Mouse (Mus musculus) megakaryocyte progenitor cell, adult 5-6 weeks (primary cell): ENCODE data around the gene Spindoc. TPM values are rescaled to one million over a fixed set of nuclear protein-coding genes. Genes with fewer than 3 reads are reported as not detected.
A peak's percentile ranks its signal among the peaks of the same experiment; 100 is the strongest.

Experiments
- ATAC-seq: replicated peaks from 2 replicates; pipeline ENCODE4 v1.8.0; 2016; ENCODE audit warnings: mild to moderate bottlenecking, moderate TSS enrichment, inconsistent platforms; ENCODE audit not compliant: poor library complexity
- total RNA-seq, 2 experiments: library from RNA; stranded (forward) in 1 of 2; stranded (reverse) in 1 of 2; fragments of 157-497, 149-512 nt in 1 of 2; fragments of 200-1000 nt in 1 of 2; gene quantifications; 2 replicates each; pipeline versions ENCODE4 v1.2.3 to v1.2.4; 2015 to 2017

The Spindoc gene
- total RNA-seq (2015) (7.6 and 8.1 TPM in 2 replicates), total RNA-seq (2017) (2.6 and 3.6 TPM in 2 replicates)

DNA sequence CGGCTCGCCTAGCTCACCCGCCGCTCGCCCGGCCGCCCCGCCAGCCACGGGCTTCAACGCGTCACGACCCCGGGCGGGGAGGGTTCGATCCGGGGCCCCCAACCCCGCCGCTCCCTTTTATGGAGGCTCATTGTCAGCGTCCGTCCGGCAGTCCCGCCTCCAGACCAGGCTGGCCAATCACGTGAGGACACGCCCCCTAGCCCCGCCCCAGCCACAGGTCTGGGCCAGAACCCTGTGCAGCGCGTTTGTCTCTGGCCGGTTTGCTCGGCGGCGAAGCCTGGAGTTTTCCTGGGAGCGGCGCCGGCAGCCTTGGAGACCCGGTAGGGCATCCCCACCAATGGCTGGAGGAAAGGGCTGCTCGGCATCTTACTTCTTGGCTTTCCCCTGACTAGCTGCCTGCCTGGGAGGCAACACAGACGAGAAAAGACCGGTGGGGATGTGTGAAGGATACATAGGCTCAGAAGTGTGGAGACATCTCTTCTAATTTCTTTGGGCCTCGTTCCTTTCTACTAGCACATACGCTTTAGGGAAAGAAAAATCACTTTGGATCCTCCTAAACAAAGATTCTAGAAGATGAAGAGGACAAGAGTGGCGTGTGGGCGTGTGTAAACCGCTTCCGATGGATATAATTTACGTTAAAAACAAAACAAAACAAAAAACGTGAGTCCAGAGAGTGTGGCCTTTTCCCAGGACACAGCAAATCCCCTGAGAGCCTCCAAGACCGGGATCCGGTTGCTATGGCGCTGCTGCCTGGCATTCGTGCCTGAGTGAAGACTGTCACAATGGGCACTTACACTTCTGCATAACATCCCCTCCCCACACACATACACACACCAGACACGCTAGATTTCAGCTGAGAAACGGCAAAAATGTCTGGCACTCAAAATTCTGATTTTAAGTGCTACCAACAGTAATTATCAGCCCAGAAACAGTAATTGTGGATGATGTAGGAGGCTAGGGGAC, at the start of gene Spindoc:
Spindoc (minus strand) TSS at position 92 of the 963 bp plus-strand sequence.
- ATAC-seq = peak; percentile 93

DNA sequence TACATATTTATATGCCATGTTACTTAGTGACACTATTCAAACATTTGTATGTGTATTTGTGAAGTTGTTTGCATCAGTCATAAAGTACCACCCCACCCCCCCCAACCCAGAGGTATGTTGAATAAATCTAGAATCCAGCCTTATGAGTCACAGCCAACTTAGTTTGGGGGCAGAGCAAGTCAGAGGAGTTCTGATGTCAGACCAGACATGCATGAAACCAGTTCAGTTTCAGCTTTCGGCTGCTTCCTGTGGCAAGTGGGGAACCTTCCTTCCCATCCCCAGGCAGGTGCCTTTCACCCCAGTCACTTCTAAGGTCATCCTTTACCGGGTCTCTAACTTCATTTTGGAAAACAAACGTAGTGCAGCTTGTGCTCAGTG, 42.6 kb upstream of the Spindoc start:
- ATAC-seq = no peak

- no peak for ATAC-seq
Observed at GRCm38 (mm10) chr19:7424590-7425397, 42.0 kb upstream of the Spindoc start.

- no peak for ATAC-seq
Observed at GRCm38 (mm10) chr19:7424131-7424530, 41.3 kb upstream of the Spindoc start.

- ATAC-seq = no peak
Observed at GRCm38 (mm10) chr19:7423656-7424030, 40.8 kb upstream of the Spindoc start.

- no peak for ATAC-seq
Observed at GRCm38 (mm10) chr19:7423028-7423655, 40.3 kb upstream of the Spindoc start.

- no peak for ATAC-seq
Observed at GRCm38 (mm10) chr19:7422656-7423027, 39.8 kb upstream of the Spindoc start.

- no peak for ATAC-seq
Observed at GRCm38 (mm10) chr19:7421602-7422591, 39.1 kb upstream of the Spindoc start.

GRCm38 (mm10) chr19:7420841-7421601, 38.2 kb upstream of the Spindoc start:
- ATAC-seq = no peak

GRCm38 (mm10) chr19:7420108-7420507, 37.3 kb upstream of the Spindoc start:
- no peak for ATAC-seq

DNA sequence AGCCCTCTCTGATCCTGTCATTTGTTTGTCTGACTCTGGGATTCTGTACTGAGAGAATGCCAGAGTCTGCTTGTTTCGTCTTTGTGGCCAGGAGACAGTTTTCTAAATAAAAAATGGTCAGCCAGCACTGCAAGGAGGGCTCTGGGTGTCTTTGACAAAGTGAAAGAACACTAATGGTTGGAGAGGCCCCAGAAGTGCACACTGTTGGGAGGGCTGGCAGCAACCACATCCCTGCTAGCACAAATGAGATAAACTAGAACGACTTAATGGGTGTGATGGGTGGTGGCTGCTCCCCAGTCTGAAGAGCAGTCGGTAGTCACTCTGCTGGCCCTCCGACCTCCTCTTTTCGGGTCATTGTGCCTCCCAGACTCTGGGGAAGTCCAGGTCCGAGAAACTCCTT, 36.3 kb upstream of the Spindoc start:
- peak; percentile 61 for ATAC-seq

- peak; percentile 79 for ATAC-seq
Observed at GRCm38 (mm10) chr19:7417911-7418849, 35.4 kb upstream of the Spindoc start.

GRCm38 (mm10) chr19:7416834-7417735, 34.3 kb upstream of the Spindoc start, which contains the start of gene 2700081O15Rik:
Gene 2700081O15Rik (plus strand): TSS chr19:7417625.
- ATAC-seq = peak; percentile 30; the same call in 1 of the 2 replicates

DNA sequence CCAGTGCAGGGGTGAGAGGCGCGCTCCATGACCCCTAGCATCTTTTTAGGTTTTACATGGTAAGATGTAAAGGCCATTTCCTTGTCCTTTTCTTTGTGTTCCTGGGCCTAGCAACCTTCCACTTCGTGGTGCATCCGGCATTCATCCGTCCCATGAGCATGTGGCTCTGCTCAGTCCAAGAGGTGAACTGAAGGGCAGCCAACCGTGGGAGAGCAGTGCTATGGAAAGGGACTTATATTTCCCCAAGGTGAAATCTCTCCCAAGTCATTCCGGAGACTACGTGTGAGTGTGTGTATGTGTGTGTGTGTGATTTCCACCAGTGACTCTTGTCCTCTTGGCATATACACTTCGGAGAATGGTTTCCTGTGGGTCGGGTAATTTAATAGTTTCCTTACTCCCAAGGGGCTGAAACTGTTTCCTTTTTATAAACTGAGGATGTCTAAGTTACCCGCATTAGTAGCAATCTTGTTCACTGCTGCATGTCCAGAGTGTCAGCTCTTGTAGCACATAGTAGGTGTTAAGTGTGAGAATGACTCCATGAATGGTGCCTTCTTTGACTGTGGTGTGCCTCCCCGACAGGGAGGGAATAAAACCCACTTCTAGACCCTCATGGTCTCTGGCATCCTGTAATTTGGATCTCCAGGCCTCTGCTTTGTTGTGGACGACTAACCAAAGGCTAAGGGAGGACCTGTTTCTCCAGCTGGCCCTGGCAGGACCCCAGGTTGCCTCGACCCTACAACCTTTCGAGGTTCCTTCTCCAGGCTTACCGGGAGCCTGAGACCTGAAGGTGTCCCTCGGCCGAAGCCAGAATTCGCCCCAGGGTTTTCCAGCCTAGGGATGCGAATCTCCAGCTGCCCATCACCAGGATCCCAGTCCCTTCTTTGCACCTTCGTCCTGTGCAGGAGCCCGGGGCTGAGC, 33.4 kb upstream of the Spindoc start:
- ATAC-seq = no peak

DNA sequence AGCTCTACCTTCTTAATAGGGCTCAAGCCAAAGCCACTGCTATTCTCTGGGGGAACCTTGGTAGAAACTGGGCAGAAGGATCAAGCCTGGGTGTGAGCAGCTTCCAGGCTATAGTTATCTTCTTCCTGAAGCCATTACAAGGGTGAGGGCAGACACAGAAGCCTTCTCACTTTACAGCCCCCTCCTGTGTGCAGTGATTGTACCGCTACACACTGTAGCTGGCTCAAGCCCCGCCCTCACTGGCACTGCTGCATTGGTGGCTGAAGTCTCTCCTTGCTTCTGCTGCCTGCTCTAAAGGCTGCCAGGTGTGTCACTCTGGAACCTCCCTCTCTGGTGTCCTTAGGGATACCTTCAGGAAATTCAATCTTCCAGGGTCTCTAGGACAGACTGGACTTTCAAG, 29.6 kb upstream of the Spindoc start:
- no peak for ATAC-seq

DNA sequence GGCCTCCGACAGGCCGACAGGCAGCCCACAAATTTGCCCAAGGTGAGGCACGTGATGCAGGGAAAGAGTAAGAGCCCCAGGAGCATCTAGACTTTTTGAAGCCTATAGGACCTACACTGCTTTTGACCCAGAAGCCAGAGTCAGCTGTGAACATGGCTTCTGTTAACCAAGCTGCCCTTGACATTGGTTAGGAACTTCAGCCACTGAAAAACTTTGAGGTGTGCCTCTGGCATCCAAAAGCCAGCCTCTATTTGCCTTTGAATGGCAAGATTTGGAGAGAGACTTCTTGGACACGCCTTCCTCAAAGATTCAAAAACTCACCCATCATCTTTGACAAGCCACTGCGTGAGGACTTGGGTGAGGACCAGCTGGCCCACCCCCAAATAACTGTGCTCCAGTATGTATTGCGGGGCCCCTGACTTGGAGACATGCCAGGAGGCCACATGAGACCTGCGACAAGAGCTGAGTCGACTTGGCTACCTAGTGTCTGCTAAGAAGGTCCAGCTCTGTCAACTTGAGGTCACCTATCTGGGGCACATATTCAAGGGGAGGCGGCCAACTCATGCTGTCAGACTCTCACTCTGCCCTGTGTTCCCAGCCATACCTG, 21.9 kb upstream of the Spindoc start:
- ATAC-seq = no peak
